Mouse (Mus musculus): ENCODE measurements at regions not wholly inside any gene's neighbourhood (a gene's known extent, or its start where the extent isn't known, plus 50 kb on each side); places are given as distances from the start of the nearest gene placed in this dataset.

DNA sequence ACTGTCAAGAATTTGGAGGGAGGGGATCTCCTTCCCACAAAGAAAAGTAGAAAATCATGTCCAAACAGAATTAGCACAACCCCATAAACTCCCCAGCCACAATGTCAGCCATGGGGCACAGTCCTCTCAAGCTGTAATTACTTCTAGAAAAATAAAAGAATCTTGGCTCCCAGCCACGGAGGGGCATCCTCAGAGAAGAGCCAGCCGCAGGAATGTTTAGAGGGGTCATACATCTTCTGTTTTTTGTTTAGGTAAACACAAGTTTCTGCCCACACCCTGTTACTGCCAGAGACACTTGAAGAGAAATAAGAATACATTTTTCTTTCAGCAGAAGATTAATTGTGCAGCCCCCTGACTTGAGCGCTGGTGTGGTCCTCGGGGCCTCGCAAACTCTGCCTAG lies 362.5 kb upstream of the Nfe2l3 start:
- Histone ChIP-seq H3K9me3 (ENCODE audit: control insufficient read depth, low read length) (no peaks in the 10 kb centered on the region), H3K4me1 (ENCODE audit: control insufficient read depth, insufficient read depth, low read length) (peaks cover 31% of the 10 kb centered on the region), H3K9ac (ENCODE audit: low read depth, low read length, severe bottlenecking) (no peak overlapping the region), H3K4me3 (replicated peaks; ENCODE audit: low read length) (no peak overlapping the region), H3K4me2 (replicated peaks; ENCODE audit: low read depth, low read length, severe bottlenecking) (no peak overlapping the region; the same call in 1 of the 2 replicates), H3K36me3 (ENCODE audit: control insufficient read depth, insufficient read depth, low read length) (no peaks in the 10 kb centered on the region), H3K27ac (replicated peaks; ENCODE audit: low read depth, low read length) (0 out of 2 replicates have a peak overlapping the region, but pooled peaks have one; percentile 26), H3K27me3 (ENCODE audit: control insufficient read depth, insufficient read depth, low read length) (no peaks in the 10 kb centered on the region)
- TF ChIP-seq POLR2A (IDR thresholded peaks at IDR 0.05; ENCODE audit: borderline replicate concordance, extremely low read depth, insufficient read depth, insufficient read length): no peak
- 21% methylated on average over 5 of the region's 5 CpGs for WGBS
- ATAC-seq (ENCODE audit: low FRiP score, low read depth) (peak; percentile 42), DNase-seq (ENCODE audit: low spot score) (no peak)

- H3K4me2 ChIP-seq (replicated peaks; ENCODE audit: low read depth, low read length, severe bottlenecking): no peak overlapping the region
- 43% methylated on average over 9 of the region's 9 CpGs for WGBS
- peaks cover 32% of the 10 kb centered on the region for H3K4me1 ChIP-seq (ENCODE audit: control insufficient read depth, insufficient read depth, low read length)
- no peaks in the 10 kb centered on the region for H3K9me3 ChIP-seq (ENCODE audit: control insufficient read depth, low read length)
- no peak overlapping the region for H3K27ac ChIP-seq (replicated peaks; ENCODE audit: low read depth, low read length)
- H3K36me3 ChIP-seq (ENCODE audit: control insufficient read depth, insufficient read depth, low read length): no peaks in the 10 kb centered on the region
- ATAC-seq (ENCODE audit: low FRiP score, low read depth) (no peak), DNase-seq (ENCODE audit: low spot score) (no peak)
- H3K27me3 ChIP-seq (ENCODE audit: control insufficient read depth, insufficient read depth, low read length): no peaks in the 10 kb centered on the region
- TF ChIP-seq POLR2A (IDR thresholded peaks at IDR 0.05; ENCODE audit: borderline replicate concordance, extremely low read depth, insufficient read depth, insufficient read length): no peak
- no peak overlapping the region for H3K9ac ChIP-seq (ENCODE audit: low read depth, low read length, severe bottlenecking)
- no peak overlapping the region for H3K4me3 ChIP-seq (replicated peaks; ENCODE audit: low read length)
Observed at GRCm38 (mm10) chr6:51071243-51071642, 361.2 kb upstream of the Nfe2l3 start.

DNA sequence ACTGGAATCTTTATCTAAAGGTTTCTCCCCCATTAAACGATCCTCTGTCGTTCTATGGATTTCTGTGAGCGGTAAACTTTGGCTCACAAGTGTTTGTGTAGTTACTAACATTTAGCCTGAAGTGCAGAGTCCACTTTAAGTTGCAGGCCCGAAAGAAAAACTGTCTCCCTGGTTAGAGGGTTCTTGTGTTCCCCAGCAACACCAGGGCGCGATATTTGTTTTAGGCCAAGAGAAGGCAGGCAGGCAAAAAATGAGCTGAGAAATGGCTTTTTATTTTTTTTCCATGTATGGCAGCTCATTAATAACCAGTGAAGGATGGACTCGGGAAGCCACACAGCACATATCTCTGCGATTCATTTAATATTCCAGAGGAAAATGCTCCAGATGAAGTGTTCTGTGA lies 357.4 kb upstream of the Nfe2l3 start:
- Histone ChIP-seq H3K9ac (ENCODE audit: low read depth, low read length, severe bottlenecking) (no peak overlapping the region), H3K4me2 (replicated peaks; ENCODE audit: low read depth, low read length, severe bottlenecking) (no peak overlapping the region), H3K36me3 (ENCODE audit: control insufficient read depth, insufficient read depth, low read length) (no peaks in the 10 kb centered on the region), H3K9me3 (ENCODE audit: control insufficient read depth, low read length) (no peaks in the 10 kb centered on the region), H3K27ac (replicated peaks; ENCODE audit: low read depth, low read length) (peak overlapping the region; percentile 29; the same call in 1 of the 2 replicates), H3K4me3 (replicated peaks; ENCODE audit: low read length) (no peak overlapping the region), H3K4me1 (ENCODE audit: control insufficient read depth, insufficient read depth, low read length) (peaks cover 37% of the 10 kb centered on the region), H3K27me3 (ENCODE audit: control insufficient read depth, insufficient read depth, low read length) (no peaks in the 10 kb centered on the region)
- ATAC-seq (ENCODE audit: low FRiP score, low read depth): no peak
- no peak for DNase-seq (ENCODE audit: low spot score)
- 69% methylated on average over 8 of the region's 8 CpGs for WGBS
- no peak for TF ChIP-seq POLR2A (IDR thresholded peaks at IDR 0.05; ENCODE audit: borderline replicate concordance, extremely low read depth, insufficient read depth, insufficient read length)

DNA sequence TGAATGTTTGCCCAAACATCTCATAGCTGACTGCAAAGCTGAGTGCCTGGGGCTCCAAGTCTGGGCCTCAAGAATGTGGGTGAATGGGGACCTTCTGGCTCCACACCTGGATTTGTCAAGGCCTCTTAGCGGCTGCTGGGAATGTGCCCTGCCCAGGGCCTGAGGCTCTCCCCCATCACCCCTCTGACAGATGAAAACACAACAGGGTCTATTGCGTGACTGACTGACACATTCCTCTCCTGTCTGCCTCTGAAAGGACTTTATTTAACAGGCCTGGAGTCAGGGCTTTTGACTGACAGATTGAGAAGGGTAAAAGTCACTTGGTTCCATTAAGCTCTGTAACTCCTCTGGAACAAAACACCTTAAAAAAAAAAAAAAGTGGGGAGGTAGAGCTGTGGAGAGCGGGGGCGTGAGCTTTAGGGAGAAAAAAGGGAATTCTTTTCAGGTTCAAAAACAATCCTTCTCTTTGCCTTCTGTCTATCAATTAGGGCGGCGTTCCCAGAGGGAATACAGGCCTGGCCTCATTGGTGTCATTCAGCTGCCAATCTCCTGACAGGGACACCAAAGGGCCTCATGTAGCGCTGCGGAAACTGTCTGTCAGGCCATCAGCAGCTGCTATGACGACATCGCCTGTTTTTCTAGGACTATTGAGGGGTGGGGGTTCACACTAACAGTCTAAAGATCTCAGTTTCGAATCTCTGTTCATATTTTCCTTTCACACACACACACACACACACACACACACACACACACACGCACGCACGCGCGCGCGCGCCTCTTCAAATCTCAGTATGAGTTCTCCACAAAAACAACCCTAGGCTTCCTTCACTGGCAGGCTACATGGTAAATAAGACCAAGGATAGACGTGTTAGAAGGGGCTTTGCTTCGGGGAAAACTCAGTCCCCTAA lies 355.4 kb upstream of the Nfe2l3 start:
- no peak overlapping the region for H3K4me3 ChIP-seq (replicated peaks; ENCODE audit: low read length)
- 61% methylated on average over 21 of the region's 21 CpGs for WGBS
- peak; percentile 74 for ATAC-seq (ENCODE audit: low FRiP score, low read depth)
- H3K4me1 ChIP-seq (ENCODE audit: control insufficient read depth, insufficient read depth, low read length): peaks cover 34% of the 10 kb centered on the region
- H3K9ac ChIP-seq (ENCODE audit: low read depth, low read length, severe bottlenecking): no peak overlapping the region
- no peaks in the 10 kb centered on the region for H3K36me3 ChIP-seq (ENCODE audit: control insufficient read depth, insufficient read depth, low read length)
- H3K4me2 ChIP-seq (replicated peaks; ENCODE audit: low read depth, low read length, severe bottlenecking): no peak overlapping the region
- no peak for TF ChIP-seq POLR2A (IDR thresholded peaks at IDR 0.05; ENCODE audit: borderline replicate concordance, extremely low read depth, insufficient read depth, insufficient read length)
- no peaks in the 10 kb centered on the region for H3K9me3 ChIP-seq (ENCODE audit: control insufficient read depth, low read length)
- no peaks in the 10 kb centered on the region for H3K27me3 ChIP-seq (ENCODE audit: control insufficient read depth, insufficient read depth, low read length)
- peak; percentile 81 for DNase-seq (ENCODE audit: low spot score)
- H3K27ac ChIP-seq (replicated peaks; ENCODE audit: low read depth, low read length): peak overlapping the region; percentile 76

- H3K4me3 ChIP-seq (replicated peaks; ENCODE audit: low read length): no peak overlapping the region
- DNase-seq (ENCODE audit: low spot score) (no peak), ATAC-seq (ENCODE audit: low FRiP score, low read depth) (no peak)
- H3K4me2 ChIP-seq (replicated peaks; ENCODE audit: low read depth, low read length, severe bottlenecking): no peak overlapping the region
- WGBS: 49% methylated on average over 6 of the region's 6 CpGs
- H3K4me1 ChIP-seq (ENCODE audit: control insufficient read depth, insufficient read depth, low read length): peaks cover 34% of the 10 kb centered on the region
- H3K27me3 ChIP-seq (ENCODE audit: control insufficient read depth, insufficient read depth, low read length): no peaks in the 10 kb centered on the region
- no peaks in the 10 kb centered on the region for H3K36me3 ChIP-seq (ENCODE audit: control insufficient read depth, insufficient read depth, low read length)
- no peak overlapping the region for H3K9ac ChIP-seq (ENCODE audit: low read depth, low read length, severe bottlenecking)
- TF ChIP-seq POLR2A (IDR thresholded peaks at IDR 0.05; ENCODE audit: borderline replicate concordance, extremely low read depth, insufficient read depth, insufficient read length): no peak
- H3K27ac ChIP-seq (replicated peaks; ENCODE audit: low read depth, low read length): peak overlapping the region; percentile 76
- no peaks in the 10 kb centered on the region for H3K9me3 ChIP-seq (ENCODE audit: control insufficient read depth, low read length)
Observed at GRCm38 (mm10) chr6:51077769-51078096, 354.7 kb upstream of the Nfe2l3 start.

Measured in limb, embryonic 14.5 days (tissue).